Mouse (Mus musculus) hindbrain, embryonic 13.5 days (tissue): ENCODE measurements at regions not wholly inside any gene's neighbourhood (a gene's known extent, or its start where the extent isn't known, plus 50 kb on each side); places are given as distances from the start of the nearest gene placed in this dataset.

Experiments used
- ATAC-seq: fragments of 200-750 bp; cut with Nextera tagmentation; 2 replicates; pipeline ENCODE4 v1.8.0; 2017; ENCODE audit warnings: moderate TSS enrichment; ENCODE audit not compliant: low FRiP score
- H3K27ac ChIP-seq: fragments of 300-500 bp; sonication (generic); 2 replicates; pipeline ENCODE4 v1.5.1; 2015; ENCODE audit warnings: inconsistent platforms, mild to moderate bottlenecking, moderate library complexity
- H3K27me3 ChIP-seq: fragments of 300-500 bp; sonication (generic); 2 replicates; pipeline ENCODE4 v1.6.1; 2015; ENCODE audit warnings: mild to moderate bottlenecking, inconsistent platforms
- H3K36me3 ChIP-seq: fragments of 300-500 bp; sonication (generic); 2 replicates; pipeline ENCODE4 v1.6.1; 2015; ENCODE audit warnings: mild to moderate bottlenecking, inconsistent platforms
- H3K4me1 ChIP-seq: fragments of 300-500 bp; sonication (generic); replicated peaks from 2 replicates; pipeline ENCODE4 v1.6.1; 2015; ENCODE audit warnings: inconsistent platforms
- H3K4me2 ChIP-seq: fragments of 300-500 bp; sonication (generic); 2 replicates; pipeline ENCODE4 v1.6.1; 2015; ENCODE audit warnings: inconsistent platforms, mild to moderate bottlenecking, moderate library complexity
- H3K4me3 ChIP-seq: fragments of 300-500 bp; sonication (generic); 2 replicates; pipeline ENCODE4 v1.5.1; 2015; ENCODE audit warnings: mild to moderate bottlenecking, inconsistent platforms
- H3K9ac ChIP-seq: fragments of 300-500 bp; sonication (generic); 2 replicates; pipeline ENCODE4 v1.6.1; 2015; ENCODE audit warnings: mild to moderate bottlenecking, inconsistent platforms
- H3K9me3 ChIP-seq: fragments of 300-500 bp; sonication (generic); 2 replicates; pipeline ENCODE4 v1.6.1; 2016; ENCODE audit warnings: inconsistent platforms
- WGBS: fragments of 180-500 bp; shearing (Covaris S2); methylation state at CpG from one replicate; pipeline ENCODE4 v1.1.7; 2015; 5-methylcytosine and 5-hydroxymethylcytosine counted together

- Histone ChIP-seq H3K4me1 (no peaks in the 10 kb centered on the region), H3K36me3 (no peaks in the 10 kb centered on the region), H3K27me3 (no peaks in the 10 kb centered on the region), H3K9ac (no peak overlapping the region), H3K27ac (no peak overlapping the region), H3K4me3 (no peak overlapping the region), H3K9me3 (no peaks in the 10 kb centered on the region), H3K4me2 (no peak overlapping the region)
- WGBS, result 93% methylated on average over 6 of the region's 6 CpGs
- no peak for ATAC-seq
Measured at GRCm38 (mm10) chr4:55166266-55166665, 183.6 kb upstream of the Rad23b start.

- H3K9ac ChIP-seq, result no peak overlapping the region
- no peaks in the 10 kb centered on the region for H3K27me3 ChIP-seq
- H3K4me1 ChIP-seq, result no peaks in the 10 kb centered on the region
- H3K36me3 ChIP-seq, result no peaks in the 10 kb centered on the region
- no peak overlapping the region for H3K4me3 ChIP-seq
- WGBS, result 87% methylated on average over 7 of the region's 7 CpGs
- H3K27ac ChIP-seq, result no peak overlapping the region
- no peak for ATAC-seq
- H3K9me3 ChIP-seq, result no peaks in the 10 kb centered on the region
- no peak overlapping the region for H3K4me2 ChIP-seq
Measured at GRCm38 (mm10) chr4:55169063-55169462, 180.8 kb upstream of the Rad23b start.

DNA sequence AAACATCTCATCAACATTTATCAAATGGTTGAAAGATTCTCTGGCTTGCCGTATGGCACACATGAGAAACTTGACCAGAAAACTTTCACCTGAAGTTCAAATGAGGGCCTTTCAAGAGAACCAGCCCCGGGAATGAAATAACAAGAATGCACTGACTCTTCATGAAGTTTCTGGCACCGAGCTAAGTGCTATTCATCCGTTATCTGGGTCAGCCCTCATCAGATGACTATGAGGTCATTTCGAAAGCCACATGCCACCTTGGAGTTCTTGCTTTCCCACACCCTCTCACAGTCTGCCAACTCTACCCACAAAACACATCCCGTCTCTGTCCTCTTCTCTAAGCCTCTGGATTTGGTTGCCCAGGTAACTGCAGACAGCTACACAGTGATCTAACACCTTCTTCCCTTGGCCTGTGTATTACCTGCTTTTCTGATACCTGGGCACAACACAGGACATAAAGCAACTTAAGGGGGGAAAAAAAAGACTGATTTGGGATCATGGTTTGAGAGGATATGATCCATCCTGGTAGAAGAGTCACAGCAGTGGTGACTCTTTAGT, 177.4 kb upstream of the Rad23b start:
- Histone ChIP-seq H3K9ac (no peak overlapping the region), H3K4me2 (no peak overlapping the region), H3K36me3 (no peaks in the 10 kb centered on the region), H3K9me3 (no peaks in the 10 kb centered on the region), H3K27ac (no peak overlapping the region), H3K4me1 (no peaks in the 10 kb centered on the region), H3K4me3 (no peak overlapping the region), H3K27me3 (no peaks in the 10 kb centered on the region)
- no peak for ATAC-seq
- WGBS, result 87% methylated on average over 6 of the region's 6 CpGs

DNA sequence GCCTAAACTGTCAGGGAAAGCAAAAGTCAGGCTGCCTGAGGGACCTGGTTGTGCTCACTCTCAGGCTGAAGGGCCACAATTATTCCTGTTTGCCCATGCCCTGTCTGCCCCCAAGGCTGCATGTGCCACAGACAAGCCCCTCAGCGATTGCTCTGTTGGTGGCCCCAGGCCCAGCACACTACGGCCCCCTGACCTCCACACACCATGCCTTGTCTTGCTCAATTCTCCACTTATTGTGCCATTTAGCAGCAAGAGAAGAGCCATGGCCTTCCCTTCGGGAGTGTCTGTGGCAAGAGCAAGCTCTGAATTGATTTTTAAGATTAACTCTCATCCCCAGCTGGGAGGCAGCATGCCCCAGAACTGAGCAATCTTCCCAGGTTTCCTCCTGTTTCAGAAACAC, 173.8 kb upstream of the Rad23b start:
- WGBS, result 60% methylated on average over 3 of the region's 3 CpGs
- no peak for ATAC-seq

DNA sequence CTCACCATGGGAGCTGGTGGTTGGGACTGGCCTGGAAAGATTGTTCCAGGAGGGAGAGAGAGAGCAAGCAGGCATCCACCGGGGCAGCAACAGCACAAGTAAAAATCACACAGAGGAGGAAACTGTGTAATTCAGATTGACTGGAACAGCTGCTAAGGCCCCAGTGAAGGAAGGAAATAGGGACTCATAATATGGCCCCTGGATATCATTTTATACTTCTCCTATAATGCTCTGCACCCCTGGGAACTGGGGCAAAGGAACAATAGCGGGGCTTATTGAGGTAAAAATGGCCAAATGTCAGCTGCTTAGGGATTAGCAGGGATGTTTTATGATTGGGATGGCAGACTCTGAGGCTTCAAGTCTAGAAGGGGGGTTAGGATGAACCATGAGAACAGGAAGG, 170.4 kb upstream of the Rad23b start:
- H3K4me2 ChIP-seq, result no peak overlapping the region
- 79% methylated on average over 2 of the region's 2 CpGs for WGBS
- ATAC-seq, result no peak
- H3K9ac ChIP-seq, result no peak overlapping the region
- H3K4me1 ChIP-seq, result no peaks in the 10 kb centered on the region
- H3K27ac ChIP-seq, result no peak overlapping the region
- no peaks in the 10 kb centered on the region for H3K9me3 ChIP-seq
- H3K4me3 ChIP-seq, result no peak overlapping the region
- H3K36me3 ChIP-seq, result no peaks in the 10 kb centered on the region
- no peaks in the 10 kb centered on the region for H3K27me3 ChIP-seq

More for the DNA sequence above, 173.8 kb upstream of the Rad23b start:
- no peaks in the 10 kb centered on the region for H3K9me3 ChIP-seq
- no peak overlapping the region for H3K9ac ChIP-seq
- H3K36me3 ChIP-seq, result no peaks in the 10 kb centered on the region
- H3K4me1 ChIP-seq, result no peaks in the 10 kb centered on the region
- H3K27me3 ChIP-seq, result no peaks in the 10 kb centered on the region
- H3K4me3 ChIP-seq, result no peak overlapping the region
- H3K4me2 ChIP-seq, result no peak overlapping the region
- no peak overlapping the region for H3K27ac ChIP-seq

DNA sequence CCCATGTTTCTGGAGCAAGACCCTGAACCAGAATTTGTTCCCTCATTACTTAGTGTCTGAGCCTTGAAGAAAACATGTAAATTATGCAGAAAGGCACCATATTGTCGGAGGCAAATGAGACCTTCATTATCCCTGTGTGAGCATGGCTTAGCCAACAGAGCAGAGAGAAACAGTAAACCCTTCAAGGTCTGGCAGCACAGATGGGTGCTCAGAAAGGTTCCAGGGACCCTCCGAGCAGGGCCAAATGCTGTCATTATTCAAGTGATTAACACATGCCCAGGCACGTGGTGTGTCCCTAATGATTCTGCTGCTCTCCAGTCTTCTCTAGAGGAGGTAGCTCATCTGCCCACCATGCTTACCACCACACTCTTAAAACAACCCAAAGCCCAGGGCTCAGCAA, 166.3 kb upstream of the Rad23b start:
- Histone ChIP-seq H3K4me2 (no peak overlapping the region), H3K9me3 (no peaks in the 10 kb centered on the region), H3K4me1 (no peaks in the 10 kb centered on the region), H3K36me3 (no peaks in the 10 kb centered on the region), H3K27ac (no peak overlapping the region), H3K9ac (no peak overlapping the region), H3K4me3 (no peak overlapping the region), H3K27me3 (no peaks in the 10 kb centered on the region)
- 74% methylated on average over 3 of the region's 3 CpGs for WGBS
- ATAC-seq, result no peak

GRCm38 (mm10) chr4:55188716-55189115, 161.1 kb upstream of the Rad23b start:
- 90% methylated on average over 7 of the region's 7 CpGs for WGBS
- H3K4me3 ChIP-seq, result no peak overlapping the region
- H3K4me2 ChIP-seq, result no peak overlapping the region
- no peak for ATAC-seq
- no peak overlapping the region for H3K9ac ChIP-seq
- no peaks in the 10 kb centered on the region for H3K27me3 ChIP-seq
- no peaks in the 10 kb centered on the region for H3K36me3 ChIP-seq
- no peak overlapping the region for H3K27ac ChIP-seq
- no peaks in the 10 kb centered on the region for H3K9me3 ChIP-seq
- H3K4me1 ChIP-seq, result no peaks in the 10 kb centered on the region

DNA sequence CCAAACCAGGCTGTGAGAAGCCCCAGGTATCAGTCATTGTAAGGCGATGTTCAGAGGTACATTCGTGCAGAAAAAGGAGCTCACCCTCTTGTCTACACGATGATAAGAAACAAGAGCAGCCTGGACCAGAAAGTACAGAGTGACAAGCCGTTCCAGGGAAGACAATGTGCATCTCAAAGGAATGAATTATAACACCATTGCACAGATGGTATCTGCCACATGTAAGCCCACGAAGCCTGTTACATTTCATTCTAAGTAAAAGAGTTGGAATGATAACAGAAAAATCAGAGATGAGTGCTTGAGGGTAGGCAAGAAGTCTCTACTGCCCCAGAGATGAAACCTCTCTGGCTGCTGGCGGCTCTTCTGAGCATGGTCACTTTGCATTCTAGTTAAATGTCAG, 159.3 kb upstream of the Rad23b start:
- Histone ChIP-seq H3K4me2 (no peak overlapping the region), H3K4me3 (no peak overlapping the region), H3K36me3 (no peaks in the 10 kb centered on the region), H3K27me3 (no peaks in the 10 kb centered on the region), H3K4me1 (no peaks in the 10 kb centered on the region), H3K27ac (no peak overlapping the region), H3K9ac (no peak overlapping the region), H3K9me3 (no peaks in the 10 kb centered on the region)
- ATAC-seq, result no peak
- WGBS, result 85% methylated on average over 6 of the region's 6 CpGs

DNA sequence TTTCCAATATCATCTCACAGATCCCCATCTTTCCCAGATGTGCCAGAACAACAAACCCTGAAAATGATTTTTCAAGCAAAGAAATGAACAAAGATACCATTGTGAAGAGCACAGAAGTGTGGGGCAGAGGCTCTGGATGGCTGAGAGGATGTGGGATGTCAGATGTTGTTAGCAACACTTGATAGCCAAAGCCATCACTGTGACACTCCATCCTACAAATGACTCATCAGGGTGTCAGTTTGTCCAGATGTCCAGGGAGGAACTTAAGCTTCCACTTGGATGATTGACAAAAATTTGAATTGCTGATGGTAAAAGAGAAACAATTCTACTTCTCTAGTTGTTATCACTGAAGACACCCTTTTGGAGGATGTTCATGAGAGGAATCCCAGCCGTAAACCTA, 155.8 kb upstream of the Rad23b start:
- no peaks in the 10 kb centered on the region for H3K9me3 ChIP-seq
- no peak for ATAC-seq
- no peaks in the 10 kb centered on the region for H3K36me3 ChIP-seq
- H3K4me3 ChIP-seq, result no peak overlapping the region
- no peaks in the 10 kb centered on the region for H3K4me1 ChIP-seq
- H3K9ac ChIP-seq, result no peak overlapping the region
- no peak overlapping the region for H3K27ac ChIP-seq
- H3K27me3 ChIP-seq, result no peaks in the 10 kb centered on the region
- 94% methylated on average over 1 of the region's 1 CpGs for WGBS
- no peak overlapping the region for H3K4me2 ChIP-seq

- Histone ChIP-seq H3K27me3 (no peaks in the 10 kb centered on the region), H3K4me3 (no peak overlapping the region), H3K4me2 (no peak overlapping the region), H3K36me3 (no peaks in the 10 kb centered on the region), H3K4me1 (no peaks in the 10 kb centered on the region), H3K9me3 (no peaks in the 10 kb centered on the region), H3K9ac (no peak overlapping the region), H3K27ac (no peak overlapping the region)
- no peak for ATAC-seq
- 89% methylated on average over 4 of the region's 4 CpGs for WGBS
Measured at GRCm38 (mm10) chr4:55194552-55194951, 155.3 kb upstream of the Rad23b start.

GRCm38 (mm10) chr4:55203731-55204710, 145.8 kb upstream of the Rad23b start:
- Histone ChIP-seq H3K36me3 (no peaks in the 10 kb centered on the region), H3K9me3 (no peaks in the 10 kb centered on the region), H3K27me3 (no peaks in the 10 kb centered on the region), H3K4me3 (no peak overlapping the region), H3K4me2 (no peak overlapping the region), H3K27ac (no peak overlapping the region), H3K4me1 (peaks cover 9% of the 10 kb centered on the region), H3K9ac (no peak overlapping the region)
- WGBS, result 44% methylated on average over 20 of the region's 20 CpGs
- ATAC-seq, result no peak

DNA sequence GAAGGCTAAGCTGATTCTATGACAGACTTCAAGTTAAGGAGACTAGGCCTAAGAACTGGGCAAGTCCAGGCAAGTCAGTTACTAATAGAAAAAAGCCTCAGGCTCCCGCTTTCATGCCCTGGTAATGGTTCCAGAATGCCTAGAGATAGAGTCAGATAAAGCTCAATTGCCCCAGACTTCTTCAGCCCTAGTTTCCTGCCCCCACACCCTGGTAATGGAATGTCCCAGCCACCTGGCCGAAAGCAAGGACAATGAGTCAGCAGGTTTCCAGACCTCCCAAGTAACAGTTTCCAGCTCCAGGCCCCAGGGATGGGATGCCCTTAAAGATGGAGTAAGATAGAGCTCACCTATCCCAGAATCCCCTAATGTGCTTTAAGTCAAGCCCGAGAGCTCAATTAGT, 143.6 kb upstream of the Rad23b start:
- H3K4me1 ChIP-seq, result peaks cover 12% of the 10 kb centered on the region
- H3K36me3 ChIP-seq, result no peaks in the 10 kb centered on the region
- H3K4me3 ChIP-seq, result no peak overlapping the region
- H3K27ac ChIP-seq, result no peak overlapping the region
- H3K27me3 ChIP-seq, result no peaks in the 10 kb centered on the region
- no peaks in the 10 kb centered on the region for H3K9me3 ChIP-seq
- H3K9ac ChIP-seq, result no peak overlapping the region
- WGBS, result 83% methylated on average over 3 of the region's 3 CpGs
- ATAC-seq, result no peak
- no peak overlapping the region for H3K4me2 ChIP-seq
